Mouse (Mus musculus) frontal cortex, adult 2 months (tissue): ENCODE measurements around the gene Ugt1a9. TPM values are rescaled to one million over a fixed set of nuclear protein-coding genes. Genes with fewer than 3 reads are reported as not detected.
"Not testable (repeated sequence)": the region's sequence is repeated elsewhere in the genome, so short reads cannot be mapped to it uniquely, and the experiment has no call there.

Experiments used
- DNase-seq, 2 experiments: peaks; one replicate each; pipeline ENCODE4 v3.0.0; 2022; ENCODE audit warnings: low spot score in 1 of 2; ENCODE audit errors: extremely low spot score in 1 of 2
- polyA plus RNA-seq: library from polyadenylated mRNA; depleted of rRNA; stranded (reverse); fragments of >200 nt; gene quantifications from 2 replicates; pipeline ENCODE4 v1.2.3, GENCODE M21; 2012

Gene Ugt1a9
- polyA plus RNA-seq, 1 experiment: not detected

DNA sequence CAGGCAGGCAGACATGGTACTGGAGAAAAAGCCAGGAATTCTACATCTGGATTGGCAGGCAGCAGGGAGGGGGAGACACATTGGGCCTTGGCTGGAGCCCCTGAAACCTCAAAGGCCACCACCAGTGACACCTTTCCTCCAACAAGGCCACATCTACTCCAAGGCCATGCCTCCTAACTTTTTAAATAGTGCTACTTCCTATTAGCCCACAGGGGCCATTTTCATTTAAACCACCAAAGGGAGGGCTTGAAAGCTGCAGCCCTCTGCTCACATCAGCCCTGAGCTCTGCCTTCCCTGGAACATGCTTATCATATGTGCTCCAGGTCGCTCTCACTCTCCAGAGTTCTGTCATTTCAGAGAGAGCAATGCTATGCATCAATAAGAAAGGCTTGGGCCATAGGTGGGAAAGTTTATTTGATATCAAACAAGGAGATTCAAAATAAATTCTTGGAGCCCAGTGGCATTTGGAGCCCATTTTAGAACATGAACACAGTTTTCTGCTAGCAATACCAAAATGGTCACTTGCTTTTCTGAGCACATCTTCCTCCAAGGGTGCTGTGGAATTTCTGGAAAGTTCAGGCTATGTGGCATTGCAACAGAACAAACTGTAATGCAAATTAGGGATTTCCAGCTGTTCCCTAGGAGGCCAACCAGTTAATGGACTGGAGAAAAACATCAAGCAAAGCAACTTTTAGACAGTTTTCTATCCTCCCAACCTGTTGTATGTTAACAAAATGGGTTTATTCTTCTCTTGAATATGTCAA lies 34.2 kb downstream of the Ugt1a9 start:
- no peak for DNase-seq

DNA sequence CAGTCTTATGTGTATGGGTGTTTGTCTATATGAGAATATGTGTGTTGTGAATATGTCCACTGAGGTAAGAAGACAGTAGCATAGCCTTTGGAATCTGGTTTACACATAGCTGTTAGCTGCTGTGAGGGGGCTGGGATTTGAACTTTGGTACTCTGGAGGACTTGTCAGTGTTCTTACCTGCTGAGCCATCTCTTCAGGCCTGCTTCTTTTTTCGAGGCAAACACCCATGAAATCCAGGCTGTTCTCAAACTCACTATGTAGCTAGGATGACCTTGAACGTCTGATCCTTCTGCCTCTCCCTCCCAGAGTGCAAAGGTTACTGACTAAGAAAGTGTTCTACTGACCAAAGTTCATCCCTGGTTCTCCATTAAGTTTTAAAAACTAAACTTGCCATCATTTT lies 35.1 kb downstream of the Ugt1a9 start:
- DNase-seq: no peak

DNA sequence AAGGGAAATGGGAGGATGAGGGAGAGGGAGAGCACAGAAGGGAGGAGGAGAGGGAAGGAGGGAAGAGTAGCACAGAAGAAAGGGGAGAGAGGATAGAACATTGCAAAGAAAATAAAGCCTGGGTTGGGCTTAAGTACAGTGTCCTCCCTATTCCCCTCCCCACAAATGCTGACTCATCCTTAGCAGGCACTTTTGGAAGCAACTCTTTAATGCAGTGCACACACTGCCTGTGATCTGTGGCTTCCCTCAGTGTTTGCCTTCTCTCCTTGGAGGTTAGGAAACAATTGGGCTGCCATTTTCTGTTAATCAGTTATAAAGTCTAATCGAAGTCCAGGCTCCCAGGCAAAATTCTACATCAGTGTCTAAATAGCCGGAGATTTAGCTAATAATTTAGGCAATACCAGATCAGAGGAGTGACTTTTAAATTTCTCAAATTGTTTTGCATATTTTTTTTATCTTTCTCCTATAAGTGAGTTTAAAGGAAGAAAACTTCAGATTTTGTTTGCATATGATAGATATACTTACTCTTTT lies 38.5 kb downstream of the Ugt1a9 start:
- DNase-seq: not testable (repeated sequence)

DNA sequence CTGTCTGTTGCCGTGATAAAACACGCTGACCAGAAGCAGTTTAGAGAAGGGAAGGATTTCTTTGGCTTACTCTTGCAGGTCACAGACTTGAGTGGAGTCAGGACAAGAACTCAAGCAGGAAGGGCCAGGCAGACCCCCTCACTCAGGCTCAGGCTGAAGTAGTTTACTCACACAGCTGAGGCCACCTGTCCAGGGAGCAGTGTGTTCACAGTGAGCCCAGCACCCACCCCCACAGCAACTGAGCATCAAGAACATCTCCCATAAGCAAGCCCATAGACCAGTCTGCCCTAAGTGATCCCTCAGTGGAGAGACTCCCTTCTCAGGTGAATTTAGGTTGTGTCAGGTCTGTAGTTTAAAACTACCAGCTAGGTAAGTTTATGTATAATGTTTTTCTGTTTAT lies 39.0 kb downstream of the Ugt1a9 start:
- not testable (repeated sequence) for DNase-seq

DNA sequence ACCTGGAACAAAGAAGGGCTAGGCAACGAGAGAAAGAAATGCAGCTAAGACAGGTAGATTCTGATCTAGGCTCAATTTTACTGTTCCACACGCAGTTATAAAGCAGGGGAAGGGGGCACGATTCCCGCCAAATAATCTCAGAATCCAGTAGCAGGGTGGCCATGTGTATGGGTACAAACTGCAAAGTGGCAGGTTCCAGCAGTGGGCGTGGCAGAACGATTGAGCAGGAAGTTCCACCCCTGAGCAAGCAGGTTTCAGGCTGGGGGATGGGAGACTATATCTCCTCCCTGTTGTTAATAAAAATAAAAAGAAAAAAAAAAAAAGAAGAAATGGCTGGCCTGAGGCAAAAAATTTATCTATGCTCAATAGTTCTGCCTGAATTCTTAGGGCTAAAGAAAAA lies 42.2 kb downstream of the Ugt1a9 start:
- DNase-seq: not testable (repeated sequence)

DNA sequence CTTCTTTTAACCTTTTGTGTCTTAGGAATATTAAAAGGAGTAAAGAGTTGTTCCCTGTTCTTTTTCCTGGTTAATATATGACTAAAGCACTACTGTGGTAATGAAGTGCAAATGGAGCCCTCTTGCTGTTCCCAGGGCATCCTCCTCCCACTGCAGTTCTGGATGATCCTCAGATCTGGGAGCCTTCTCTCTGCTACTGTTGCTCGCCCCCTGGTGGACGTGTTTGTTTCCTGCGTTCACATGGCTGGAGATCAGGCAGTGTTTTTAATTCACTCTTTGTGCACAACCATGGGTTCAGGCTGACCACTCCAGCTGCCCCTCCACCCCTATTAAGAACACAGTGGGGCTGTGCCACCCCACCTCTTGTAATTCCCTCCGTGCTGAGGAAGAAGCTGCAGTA lies 50.0 kb downstream of the Ugt1a9 start:
- DNase-seq: not testable (repeated sequence)

DNA sequence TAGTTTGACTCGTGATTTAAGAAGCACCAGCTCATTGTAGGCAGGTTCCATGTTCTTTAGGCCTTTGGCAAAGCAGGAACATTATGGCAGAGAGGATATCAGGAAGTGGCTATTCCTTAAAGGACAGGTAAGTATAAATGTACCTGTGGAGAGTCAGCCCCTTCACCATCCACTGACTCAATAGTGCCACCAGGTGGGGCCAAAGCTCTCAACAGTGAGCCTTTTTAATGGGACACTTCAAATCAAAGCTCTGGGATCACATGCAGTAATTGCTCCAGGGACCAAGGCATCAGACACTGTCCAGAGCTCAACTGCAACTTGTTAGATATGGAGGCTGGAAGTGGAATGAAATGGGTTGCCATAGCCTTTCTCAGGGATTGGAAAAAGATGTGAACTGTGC lies 50.9 kb downstream of the Ugt1a9 start:
- not testable (repeated sequence) for DNase-seq

DNA sequence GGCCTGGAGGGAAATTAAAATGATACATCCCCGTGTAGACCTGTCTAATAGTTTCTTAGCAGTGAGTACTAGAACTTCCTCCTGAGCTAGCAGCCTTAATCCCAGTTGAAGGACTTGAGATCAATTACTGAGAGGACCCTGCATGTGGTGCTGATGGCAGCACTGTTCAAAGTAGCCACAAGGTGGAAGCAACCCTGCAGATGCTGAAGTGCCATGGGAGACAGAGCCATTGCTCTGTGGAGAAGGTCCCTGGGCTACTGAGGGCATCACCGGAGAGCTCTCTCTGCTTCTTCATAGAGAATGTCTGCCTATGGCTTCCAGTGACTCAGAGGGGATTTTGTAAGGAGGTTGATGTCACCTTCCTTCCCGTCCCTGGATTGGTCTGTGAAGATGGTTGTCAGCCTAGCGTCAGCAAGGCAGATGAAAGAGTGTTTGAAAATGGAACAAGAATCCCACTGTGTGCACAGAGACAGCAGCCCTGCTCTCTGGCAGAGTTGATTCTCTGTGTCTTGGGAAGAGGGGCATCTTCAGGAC lies 55.3 kb downstream of the Ugt1a9 start:
- DNase-seq: not testable (repeated sequence)

DNA sequence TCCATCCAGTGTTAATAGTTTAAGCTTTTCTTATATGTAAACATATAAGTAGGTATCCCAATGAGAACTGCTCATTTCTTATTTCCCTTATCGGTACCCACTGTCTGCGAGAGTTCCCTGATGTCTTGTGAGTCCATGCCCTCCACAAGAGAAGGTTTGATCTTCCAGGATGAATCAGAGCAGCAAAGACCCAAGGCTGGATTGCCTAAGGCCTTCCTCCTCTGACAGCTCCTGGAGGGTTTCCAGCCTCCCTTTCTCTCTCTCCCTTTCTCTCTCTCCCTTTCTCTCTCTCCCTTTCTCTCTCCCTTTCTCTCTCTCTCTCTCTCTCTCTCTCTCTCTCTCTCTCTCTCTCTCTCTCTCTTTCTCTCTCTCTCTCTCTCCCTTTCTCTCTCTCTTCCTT lies 58.5 kb downstream of the Ugt1a9 start:
- not testable (repeated sequence) for DNase-seq

DNA sequence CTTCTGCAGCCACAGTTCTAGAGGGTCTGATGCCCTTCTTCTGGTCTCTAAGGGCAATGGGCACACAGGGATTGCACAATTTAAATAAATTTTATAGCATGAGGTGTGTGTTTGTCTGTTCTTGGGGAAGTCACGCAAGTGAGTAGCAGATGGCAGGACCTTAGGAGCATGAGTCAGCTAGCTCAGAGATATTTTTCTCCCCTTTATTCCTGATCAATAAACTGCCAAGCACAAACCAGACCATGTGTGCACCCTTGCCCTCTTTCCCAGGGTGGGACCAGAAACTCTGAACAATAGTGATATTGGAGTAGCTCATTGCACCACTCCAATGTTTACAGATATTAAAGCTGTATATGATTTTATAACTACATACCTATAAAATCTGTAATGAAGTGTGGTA lies 59.6 kb downstream of the Ugt1a9 start:
- DNase-seq: not testable (repeated sequence)

DNA sequence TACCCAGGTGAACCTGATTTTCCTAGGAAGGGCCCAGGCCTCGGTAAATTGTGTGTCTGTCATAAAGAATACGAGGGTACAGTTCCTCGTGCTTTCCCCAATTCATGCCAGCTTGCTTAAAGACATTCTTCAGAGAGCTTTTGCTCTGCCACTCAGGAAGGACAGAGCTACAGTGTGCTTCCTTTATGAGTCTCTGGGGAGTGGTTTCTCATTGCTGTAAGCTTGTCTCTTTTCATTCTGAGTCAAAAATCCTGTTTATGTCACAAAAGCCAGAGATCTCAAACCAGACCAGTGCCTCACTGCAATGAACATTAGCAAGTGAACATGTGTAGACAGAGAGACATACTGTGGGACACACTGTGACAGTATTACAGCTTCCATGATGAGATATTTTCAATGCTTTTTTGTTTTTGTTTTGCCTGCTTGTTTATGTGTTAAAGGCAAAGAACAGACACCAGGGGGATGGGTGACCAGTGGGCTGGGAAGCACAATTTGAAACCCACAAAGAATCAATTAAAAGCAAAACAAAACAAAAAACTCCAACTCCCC lies 63.4 kb downstream of the Ugt1a9 start:
- no peak for DNase-seq

DNA sequence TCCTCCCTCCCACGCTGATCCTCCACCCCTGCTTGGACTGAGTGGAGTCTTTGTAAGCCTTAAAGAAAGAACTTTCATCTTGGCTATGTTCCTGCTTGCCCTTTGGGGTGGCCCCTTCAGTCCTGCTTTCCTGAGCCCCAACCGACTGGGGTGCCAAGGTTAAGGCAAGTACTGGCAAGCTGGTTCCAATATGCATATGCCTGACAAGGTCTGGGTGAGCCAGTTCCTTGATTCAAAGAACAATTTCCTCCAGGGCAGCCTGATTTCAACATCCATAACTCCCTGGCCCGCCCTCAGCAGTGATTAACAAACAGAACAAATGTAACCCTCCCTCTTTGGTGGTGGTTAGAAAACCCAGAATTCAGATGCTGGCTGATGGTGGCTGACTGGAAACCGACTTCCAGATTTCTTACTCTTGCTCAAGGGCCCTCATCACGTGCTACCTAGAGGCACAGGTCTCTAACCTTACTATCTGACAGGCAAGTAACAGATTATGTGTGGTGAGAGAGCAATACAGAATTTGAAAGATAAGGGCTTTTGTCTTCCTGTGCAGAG lies 63.9 kb downstream of the Ugt1a9 start, which contains the start of gene Ugt1a6a:
Gene Ugt1a6a (plus strand): TSS at position 353 of the 555 bp plus-strand sequence.
- peak in 1 of 2 experiments; percentile 1 for DNase-seq

DNA sequence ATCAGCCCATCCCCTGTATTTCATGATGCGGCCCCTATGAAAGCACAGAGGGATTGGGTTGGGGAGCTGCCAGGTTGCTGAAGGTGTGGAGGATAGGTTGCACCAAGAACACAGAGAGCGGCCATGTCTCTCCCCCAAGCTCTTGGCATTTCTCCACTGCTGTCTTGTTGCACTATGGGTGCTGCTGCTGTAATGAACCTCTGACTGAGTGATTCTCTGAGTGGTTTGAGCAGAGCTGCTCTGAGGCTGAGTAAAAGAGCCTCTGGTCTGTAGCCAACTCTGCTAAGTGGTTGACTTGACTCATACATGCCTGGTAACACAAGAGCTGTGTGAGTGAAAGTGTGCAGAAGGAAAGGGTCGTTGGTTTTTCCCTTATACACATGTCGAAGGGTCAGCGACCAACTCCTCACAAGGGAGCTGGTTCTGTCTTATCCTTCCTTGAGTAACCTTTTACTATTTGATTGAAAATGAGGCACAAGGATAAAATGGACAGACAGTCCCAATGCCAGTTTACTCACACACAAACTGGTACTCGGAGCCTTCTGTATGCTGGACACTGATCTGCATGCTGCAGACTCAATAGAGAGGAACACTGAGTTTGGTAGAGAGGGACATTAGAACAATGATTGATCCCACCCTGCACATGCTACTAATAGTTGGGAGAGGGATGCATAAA lies 64.8 kb downstream of the Ugt1a9 start:
- DNase-seq: not testable (repeated sequence)

DNA sequence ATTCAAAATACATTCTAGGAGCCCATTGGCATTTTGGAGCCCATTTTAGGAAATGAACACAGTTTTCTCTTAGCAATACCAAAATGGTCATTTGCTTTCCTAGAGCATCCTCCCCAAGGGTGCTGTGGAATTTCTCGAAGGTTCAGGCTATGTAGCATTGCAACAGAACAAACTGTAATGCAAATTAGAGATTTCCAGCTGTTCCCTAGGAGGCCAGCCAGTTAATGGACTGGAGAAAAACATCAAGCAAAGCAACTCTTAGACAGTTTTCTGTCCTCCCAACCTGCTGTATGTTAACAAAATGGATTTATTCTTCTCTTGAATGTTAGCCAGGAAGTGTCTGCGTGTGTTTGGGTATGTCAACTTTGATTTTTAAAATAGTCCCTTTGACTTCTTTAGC lies 66.0 kb downstream of the Ugt1a9 start:
- no peak for DNase-seq

DNA sequence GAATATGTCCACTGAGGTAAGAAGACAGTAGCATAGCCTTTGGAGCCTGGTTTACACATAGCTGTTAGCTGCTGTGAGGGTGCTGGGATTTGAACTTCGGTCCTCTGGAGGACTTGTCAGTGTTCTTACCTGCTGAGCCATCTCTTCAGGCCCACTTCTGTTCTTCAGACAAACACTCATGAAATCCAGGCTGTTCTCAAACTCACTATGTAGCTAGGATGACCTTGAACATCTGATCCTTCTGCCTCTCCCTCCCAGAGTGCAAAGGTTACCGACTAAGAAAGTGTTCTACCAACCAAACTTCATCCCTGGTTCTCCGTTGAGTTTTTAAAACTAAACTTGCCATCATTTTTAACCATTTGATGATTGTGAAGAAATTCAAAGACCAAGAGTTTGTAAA lies 66.7 kb downstream of the Ugt1a9 start:
- DNase-seq: no peak

DNA sequence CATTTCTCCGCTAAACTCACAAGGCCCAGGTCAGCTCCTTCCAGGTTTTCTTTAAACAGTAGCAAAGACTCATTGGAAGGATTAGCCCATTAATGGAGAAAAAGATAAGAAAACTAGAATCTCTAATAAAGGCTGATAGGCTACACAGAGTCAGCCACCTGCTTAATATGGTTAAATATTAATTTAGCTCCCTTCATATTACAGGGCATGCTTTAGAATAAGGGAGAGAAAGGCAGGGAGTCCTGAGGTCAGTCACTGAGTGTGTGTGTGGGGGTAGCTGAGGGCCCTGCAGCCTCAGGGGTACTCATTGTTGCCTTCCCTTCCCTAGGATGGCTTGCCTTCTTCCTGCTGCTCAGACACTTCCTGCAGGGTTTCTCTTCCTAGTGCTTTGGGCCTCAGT lies 67.5 kb downstream of the Ugt1a9 start:
- no peak for DNase-seq

DNA sequence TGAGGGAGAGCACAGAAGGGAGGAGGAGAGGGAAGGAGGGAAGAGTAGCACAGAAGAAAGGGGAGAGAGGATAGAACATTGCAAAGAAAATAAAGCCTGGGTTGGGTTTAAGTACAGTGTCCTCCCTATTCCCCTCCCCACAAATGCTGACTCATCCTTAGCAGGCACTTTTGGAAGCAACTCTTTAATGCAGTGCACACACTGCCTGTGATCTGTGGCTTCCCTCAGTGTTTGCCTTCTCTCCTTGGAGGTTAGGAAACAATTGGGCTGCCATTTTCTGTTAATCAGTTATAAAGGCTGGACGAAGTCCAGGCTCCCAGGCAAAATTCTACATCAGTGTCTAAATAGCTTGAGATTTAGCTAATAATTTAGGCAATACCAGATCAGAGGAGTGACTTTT lies 69.9 kb downstream of the Ugt1a9 start:
- not testable (repeated sequence) for DNase-seq

DNA sequence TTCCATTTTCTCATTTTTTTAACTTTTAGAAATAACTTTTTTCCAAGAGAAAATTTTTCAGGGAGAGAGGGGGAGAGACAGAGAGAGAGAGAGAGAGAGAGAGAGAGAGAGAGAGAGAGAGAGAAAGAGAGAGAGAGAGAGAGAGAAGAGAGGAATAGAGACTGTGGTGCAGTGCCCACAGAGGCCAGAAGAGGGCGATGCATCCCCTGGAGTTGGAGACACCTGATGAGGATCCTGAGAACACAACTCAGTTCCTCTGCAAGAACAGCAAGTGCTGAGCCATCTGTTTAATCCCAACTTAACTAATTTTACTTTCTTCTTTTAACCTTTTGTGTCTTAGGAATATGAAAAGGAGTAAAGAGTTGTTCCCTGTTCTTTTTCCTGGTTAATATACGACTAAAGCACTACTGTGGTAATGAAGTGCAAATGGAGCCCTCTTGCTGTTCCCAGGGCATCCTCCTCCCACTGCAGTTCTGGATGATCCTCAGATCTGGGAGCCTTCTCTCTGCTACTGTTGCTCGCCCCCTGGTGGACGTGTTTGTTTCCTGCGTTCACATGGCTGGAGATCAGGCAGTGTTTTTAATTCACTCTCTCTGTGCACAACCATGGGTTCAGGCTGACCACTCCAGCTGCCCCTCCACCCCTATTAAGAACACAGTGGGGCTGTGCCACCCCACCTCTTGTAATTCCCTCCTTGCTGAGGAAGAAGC lies 73.5 kb downstream of the Ugt1a9 start:
- DNase-seq: peak; percentile 1 to 62

DNA sequence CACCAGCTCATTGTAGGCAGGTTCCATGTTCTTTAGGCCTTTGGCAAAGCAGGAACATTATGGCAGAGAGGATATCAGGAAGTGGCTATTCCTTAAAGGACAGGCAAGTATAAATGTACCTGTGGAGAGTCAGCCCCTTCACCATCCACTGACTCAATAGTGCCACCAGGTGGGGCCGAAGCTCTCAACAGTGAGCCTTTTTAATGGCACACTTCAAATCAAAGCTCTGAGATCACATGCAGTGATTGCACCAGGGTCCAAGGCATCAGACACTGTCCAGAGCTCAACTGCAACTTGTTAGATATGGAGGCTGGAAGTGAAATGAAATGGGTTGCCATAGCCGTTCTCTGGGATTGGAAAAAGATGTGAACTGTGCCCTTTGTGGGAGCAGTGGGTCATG lies 74.7 kb downstream of the Ugt1a9 start:
- DNase-seq: peak in 1 of 2 experiments; percentile 3

DNA sequence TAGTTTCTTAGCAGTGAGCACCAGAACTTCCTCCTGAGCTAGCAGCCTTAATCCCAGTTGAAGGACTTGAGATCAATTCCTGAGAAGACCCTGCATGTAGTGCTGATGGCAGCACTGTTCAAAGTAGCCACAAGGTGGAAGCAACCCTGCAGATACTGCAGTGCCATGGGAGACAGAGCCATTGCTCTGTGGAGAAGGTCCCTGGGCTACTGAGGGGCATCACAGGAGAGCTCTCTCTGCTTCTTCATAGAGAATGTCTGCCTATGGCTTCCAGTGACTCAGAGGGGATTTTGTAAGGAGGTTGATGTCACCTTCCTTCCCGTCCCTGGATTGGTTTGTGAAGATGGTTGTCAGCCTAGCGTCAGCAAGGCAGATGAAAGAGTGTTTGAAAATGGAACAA lies 79.5 kb downstream of the Ugt1a9 start:
- not testable (repeated sequence) for DNase-seq
